Mouse (Mus musculus) kidney, adult 11 months (tissue): ENCODE data around the gene Ascl5.

ENCODE experiments used
- DNase-seq: peaks from one replicate; pipeline ENCODE4 v3.0.0; 2022

Gene Ascl5

GRCm38 (mm10) chr1:136050312-136051012, at the start of gene Ascl5:
Gene Ascl5 (plus strand): TSS chr1:136050804.
- DNase-seq, result no peak

DNA sequence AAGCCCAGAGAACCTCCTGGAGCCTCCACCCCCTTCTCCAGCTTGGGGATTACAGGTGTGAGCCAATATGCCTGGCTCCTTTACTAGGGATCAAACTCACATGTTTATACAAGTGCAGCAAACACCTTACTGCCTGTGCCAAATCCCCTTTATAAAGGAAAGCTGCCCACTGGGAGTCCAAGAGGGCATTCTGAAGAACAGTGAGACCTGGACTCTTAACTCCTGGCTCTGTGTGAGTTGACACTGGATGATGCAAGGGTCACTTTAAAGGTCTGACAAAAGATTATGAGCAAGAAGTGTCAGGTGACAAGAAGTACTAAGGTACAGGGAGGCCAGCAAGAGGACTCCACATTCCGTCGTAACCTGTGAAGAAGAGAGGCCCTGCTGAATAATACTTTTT, 49.2 kb upstream of the Ascl5 start:
- peak; percentile 73 for DNase-seq

DNA sequence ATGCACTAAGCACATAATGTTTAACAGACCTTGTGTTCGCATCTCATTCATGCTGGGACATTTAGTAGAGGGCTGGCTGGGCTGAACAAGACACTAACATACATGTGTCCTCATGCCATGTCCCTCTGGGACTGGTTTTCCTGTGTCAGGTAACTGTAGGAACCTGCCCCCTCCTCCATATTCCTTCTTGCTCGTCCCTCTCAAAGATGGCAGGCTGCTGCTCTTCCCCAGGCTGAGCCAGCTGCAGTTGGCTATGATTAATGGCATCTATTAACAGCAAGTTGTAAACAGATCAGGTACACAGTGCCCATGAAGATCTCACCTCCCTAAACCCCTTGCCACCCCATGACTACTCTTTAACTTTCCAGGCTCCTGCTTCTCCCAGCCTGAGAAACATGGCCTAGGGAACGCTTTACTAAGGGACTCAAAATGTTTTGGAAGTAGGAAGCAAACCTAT, 44.3 kb upstream of the Ascl5 start, which contains the start of gene Igfn1:
Gene Igfn1 (minus strand): TSS at position 51 of the 457 bp plus-strand sequence.
- DNase-seq, result no peak

DNA sequence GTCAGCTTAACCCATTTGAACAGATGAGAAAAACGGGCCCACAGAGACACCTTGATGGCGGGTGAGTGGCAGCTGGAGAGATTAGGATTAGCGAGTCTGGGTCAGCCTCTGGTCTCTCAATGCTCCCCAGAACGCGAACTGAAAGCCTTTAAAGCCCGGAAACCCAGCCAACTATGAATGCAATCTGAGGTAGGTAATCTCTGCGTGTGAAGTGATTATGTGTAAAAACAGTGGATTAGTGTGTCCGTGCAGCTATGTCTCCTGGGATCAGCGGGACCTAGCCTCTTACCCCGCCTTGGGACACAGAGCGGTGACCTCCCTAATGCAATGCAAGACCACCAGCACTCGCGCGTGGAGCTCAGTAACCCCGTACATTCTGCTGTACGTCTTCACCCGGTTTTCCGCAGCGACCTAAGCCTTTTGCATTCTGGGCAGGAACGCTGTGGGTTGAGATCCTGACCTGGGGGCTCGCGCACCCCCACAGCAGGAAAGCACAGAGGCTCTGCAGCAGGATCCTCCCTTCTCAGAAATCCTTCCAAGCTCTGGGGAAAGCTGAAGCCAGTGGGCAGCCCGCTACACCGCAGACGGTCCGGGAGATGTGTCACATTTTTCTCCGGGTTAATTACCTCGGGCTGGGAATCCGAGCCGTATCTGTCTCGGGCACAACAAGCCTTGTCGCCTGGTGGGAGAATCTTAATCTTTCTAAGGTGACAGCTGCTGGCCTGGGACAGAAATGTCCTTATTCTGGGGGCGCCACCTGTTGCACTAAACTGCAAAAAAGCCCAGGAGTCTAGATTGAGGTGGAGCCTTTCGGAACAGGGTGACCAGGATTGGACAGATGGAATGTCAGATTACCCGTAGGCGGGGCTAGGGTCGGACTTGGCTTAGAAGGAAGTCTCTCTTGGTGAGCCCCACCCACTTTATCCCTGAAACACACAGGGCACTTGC, 43.1 kb upstream of the Ascl5 start, which contains the start of gene Tmem9:
Gene Tmem9 (plus strand): TSS at position 940 of the 948 bp plus-strand sequence.
- peak; percentile 95 for DNase-seq

DNA sequence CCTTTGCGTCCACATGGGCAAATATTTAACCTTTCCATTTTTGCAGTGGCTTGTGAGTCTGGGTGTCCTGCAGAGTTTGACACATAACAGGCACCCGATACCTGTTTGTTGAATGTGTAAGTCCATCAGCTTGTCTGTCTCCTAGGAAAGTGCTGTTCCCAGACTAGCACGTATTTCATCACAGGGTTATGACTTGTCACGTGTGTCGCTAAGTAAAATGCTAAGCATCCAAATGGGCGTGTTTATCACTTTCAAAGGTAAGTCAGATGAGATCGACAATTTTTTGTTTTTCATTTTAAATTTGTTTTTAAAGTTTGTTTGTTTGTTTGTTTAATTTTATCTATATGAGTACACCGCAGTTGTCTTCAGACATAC, 42.5 kb upstream of the Ascl5 start:
- no peak for DNase-seq

DNA sequence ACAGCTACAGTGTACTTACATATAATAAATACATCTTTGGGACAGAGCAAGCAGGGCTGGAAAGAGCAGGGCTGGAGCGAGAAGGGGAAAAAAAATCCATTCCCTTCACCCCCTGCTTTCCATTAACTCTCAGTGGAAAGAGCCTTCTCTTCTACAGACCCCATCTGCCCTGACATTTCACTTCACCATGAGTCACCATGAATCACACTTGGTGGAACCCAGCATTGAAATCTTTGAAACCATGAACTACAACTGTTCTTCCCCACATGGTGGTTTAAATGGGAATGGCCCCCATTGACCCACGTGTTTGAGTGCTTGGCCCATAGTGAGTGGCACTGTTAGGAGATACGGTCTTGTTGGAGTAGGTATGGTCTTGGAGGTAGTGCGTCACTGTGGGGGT, 40.4 kb upstream of the Ascl5 start:
- no peak for DNase-seq

DNA sequence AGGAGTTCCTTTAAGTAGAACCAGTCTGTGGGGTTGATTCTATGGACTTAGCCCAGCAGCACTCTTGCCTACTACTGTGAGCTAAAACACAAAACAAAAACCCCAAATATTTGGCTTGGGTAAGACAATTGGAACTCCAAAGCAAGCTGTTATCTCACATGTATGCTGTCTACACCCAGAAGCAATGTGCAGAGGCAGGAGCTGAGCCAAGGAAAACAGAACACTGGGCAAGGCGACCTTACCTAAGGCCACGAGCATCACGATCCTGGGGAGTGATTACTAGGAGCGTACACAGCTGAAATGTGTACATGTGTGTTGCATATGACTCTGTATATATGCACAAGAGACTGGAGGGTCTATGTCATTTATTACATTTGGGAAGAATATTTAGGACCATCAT, 37.1 kb upstream of the Ascl5 start:
- DNase-seq, result no peak

DNA sequence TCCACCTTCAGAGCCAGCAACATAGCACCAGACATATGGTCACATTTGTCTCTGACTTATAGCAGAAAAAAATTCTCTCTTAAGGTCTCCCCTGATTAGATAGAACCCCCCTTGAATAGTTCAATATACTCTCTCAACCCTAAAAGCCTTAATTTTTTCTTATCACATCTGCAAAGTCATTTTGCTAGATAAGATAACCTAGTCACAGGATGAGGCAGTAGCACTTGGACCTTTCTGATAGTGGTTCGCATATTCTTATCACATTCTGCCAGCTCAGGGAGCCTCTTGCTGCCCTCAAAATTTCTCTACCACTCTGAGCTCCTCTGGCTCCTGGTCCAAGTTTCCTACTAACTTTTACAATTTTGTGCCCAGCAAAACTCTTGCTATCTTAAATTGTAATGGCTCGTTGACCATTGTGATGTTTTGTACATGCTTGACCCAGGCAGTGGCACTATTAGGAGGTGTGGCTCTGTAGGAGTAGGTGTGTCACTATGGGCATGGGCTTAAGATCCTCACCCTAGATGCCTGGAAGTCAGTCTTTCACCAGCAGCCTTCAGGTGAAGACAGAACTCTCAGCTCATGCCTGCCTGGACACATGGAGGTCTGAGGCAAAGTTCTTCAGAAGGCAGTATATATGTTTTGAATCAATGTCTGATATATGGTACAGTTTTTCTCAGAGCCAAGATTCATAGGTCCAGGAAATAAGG, 35.7 kb upstream of the Ascl5 start:
- no peak for DNase-seq

- DNase-seq, result no peak
These were observed 33.3 kb upstream of the Ascl5 start for GRCm38 (mm10) chr1:136017307-136017706.

- peak; percentile 94 for DNase-seq
These were observed 32.7 kb upstream of the Ascl5 start for GRCm38 (mm10) chr1:136017907-136018313.

- DNase-seq, result peak; percentile 61
These were observed 32.0 kb upstream of the Ascl5 start for GRCm38 (mm10) chr1:136018390-136019189.

- DNase-seq, result no peak
These were observed 20.4 kb upstream of the Ascl5 start for GRCm38 (mm10) chr1:136030201-136030600.

DNA sequence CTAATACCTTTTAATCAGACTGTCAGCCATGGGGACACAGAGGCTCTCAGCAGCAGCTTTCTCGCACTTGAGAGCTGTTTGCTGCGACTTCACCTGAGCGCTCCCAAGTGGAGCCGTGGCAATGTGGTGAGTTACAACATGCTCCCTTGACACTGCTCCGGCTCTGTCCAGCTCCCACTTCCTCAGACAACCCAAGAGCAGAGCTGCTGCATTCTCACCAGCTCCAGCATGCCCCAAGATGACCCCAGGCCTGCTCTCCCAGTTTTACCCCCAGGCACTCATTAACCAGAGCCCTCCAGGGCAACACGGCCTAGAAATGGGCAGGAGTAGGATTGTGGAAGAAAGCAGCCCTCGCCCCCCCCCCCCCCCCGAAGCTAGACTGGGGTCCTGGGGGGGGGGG, 18.9 kb upstream of the Ascl5 start:
- peak; percentile 63 for DNase-seq

DNA sequence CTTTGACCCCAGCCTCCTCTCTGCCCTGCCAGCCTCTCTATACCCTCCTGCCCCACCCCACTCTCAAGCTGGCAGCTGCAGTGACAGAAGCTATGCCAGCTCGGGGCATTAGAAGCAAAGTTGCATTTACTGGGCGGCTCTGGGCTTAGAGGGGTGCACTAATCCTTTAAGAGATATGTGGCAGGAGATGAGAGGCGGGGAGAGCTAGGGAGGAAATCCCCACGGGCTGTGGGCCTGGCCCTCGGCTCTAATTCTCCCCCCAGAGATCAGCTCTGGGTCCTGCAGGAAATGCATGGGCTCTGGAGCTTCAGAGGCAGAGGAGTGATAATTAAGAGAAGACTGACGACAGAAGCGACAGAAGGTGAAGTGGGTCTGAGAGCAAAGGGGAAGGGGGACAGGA, 17.6 kb upstream of the Ascl5 start:
- DNase-seq, result no peak

- DNase-seq, result no peak
These were observed 11.7 kb upstream of the Ascl5 start for GRCm38 (mm10) chr1:136038746-136039538.

- DNase-seq, result no peak
These were observed 10.2 kb upstream of the Ascl5 start for GRCm38 (mm10) chr1:136040452-136040851.

- no peak for DNase-seq
These were observed 9.7 kb upstream of the Ascl5 start for GRCm38 (mm10) chr1:136040874-136041273.

- DNase-seq, result peak; percentile 19
These were observed 4.8 kb upstream of the Ascl5 start for GRCm38 (mm10) chr1:136045774-136046173.

GRCm38 (mm10) chr1:136047432-136047831, 3.2 kb upstream of the Ascl5 start:
- DNase-seq, result no peak

DNA sequence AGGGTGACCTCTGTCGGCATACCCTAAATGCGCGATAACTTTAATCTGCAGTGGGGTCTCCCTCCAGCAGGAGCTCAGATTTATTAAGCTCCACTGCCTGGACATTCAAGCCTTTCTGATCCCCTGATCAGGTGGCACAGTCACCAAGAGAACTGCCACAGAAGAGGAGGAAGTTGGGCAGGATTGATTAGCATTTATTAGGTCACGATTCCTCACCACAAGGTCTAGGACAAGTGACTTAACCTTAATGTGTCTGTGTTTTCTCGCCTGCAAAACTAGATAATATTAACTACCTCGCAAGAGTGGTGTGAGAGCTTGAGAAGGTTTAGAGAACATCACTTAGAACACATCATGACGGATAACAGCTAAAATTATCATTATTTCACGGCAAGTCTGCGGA, 2.7 kb upstream of the Ascl5 start:
- DNase-seq, result no peak

DNA sequence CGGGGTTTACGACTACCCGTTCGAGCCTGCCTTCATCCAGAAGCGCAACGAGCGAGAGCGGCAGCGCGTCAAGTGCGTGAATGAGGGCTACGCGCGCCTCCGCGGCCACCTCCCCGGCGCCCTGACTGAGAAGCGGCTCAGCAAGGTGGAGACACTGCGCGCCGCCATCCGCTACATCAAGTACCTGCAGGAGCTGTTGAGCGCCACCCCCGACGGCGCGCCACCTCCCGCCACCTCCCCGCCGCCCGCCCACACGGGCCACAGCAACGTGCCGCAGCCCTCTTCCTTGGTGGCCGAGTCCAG, 360 bp downstream of the Ascl5 start:
- no peak for DNase-seq

- DNase-seq, result peak; percentile 64
These were observed 861 bp downstream of the Ascl5 start for GRCm38 (mm10) chr1:136051465-136051864.
